Mouse (Mus musculus): ENCODE data around the gene Suv39h2.

Gene Suv39h2

GRCm38 (mm10) chr2:3474861-3475283, at the start of gene Suv39h2:
Suv39h2 (minus strand) TSS chr2:3475031.
- DNase-seq (ENCODE audit: low read depth), result peak; percentile 99

DNA sequence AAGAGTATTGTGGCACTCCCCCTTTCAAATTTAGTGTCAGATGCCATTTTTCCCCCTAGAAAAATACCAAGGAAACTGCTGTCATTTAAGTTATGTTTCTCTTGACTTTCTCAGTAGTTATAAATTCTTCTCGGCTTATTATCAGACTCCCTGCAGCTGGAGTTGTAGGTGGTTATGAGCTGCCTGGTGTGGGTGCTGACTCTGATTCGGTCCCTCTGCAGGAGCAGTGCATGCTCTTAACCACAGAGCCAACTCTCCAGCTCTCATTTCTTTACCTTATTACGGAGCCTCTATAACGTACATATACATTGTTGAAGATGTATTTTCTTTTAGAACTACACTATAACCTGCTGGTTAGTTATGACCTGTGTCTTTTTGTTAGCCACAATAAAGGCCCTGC, 47.7 kb upstream of the Suv39h2 start:
- no peak for DNase-seq (ENCODE audit: low read depth)

DNA sequence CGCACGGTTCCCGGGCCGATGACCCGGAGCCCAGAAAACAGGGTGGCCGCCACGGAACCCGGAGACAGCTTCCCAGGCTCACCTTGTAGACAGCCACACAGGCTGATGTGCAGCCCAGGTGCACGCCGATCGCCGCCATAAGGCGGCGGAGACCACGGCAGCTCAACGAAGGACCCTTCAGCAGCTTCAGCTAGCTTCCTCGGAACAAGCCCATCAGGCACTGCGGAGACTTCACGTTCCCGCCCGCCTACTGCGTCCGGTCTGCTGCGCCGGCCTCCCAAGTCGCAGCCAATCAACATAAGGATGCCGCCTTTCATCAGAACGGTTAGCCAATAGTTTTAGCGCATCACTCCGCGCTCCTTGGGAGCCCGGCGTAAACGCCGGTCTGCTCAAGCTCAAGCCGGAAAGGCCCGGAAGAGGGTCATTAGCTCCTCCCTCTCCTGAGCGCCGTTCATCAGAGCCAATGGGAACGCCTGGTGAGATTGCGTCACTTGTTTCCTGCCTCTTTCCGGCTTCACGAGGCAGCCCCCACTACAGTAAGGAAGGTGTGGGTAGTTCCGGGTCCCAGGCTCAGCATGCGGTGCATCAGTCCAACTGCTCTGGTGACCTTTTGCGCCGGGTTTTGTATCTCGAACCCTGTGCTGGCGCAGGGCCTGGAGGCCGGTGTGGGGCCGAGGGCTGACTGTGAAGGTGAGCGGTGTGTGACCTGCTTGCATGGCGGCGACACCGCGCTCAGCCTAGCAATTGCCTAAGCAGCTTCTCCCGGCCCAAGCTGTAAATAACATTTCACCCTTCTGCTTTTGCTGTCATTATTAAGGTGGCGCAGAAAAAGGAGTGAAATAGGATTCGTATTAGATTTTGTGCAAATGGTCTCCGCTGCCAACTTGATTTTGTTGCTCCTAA, 38.0 kb upstream of the Suv39h2 start, which contains the start of the genes Gm45902, Hspa14 and Cdnf:
Gene Gm45902 (minus strand): TSS at position 239 of the 903 bp plus-strand sequence.
Gene Hspa14 (minus strand): TSS at position 263 of the 903 bp plus-strand sequence.
Gene Cdnf (plus strand): TSS at position 479 of the 903 bp plus-strand sequence.
- peak; percentile 98 for DNase-seq (ENCODE audit: low read depth)

DNA sequence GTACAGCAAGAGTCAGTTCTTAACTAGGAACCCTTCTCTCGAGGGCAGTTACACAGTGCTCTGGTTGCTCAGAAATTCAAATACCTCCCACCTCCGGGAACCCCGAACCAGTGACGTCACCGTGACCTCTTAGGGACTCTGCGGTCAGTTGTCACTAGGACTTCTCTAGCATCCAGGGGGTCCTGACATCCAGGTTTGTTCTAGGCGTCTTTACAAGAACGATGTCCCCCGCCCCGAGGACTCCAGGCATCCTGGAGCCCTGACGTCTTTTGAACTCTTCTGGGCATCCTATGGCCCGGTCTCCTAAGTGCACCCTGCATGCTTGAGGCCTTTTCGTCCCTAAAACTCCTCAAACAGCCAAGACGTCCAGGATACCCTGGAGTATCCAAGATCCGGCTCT, 37.2 kb upstream of the Suv39h2 start:
- DNase-seq (ENCODE audit: low read depth), result peak; percentile 45

DNA sequence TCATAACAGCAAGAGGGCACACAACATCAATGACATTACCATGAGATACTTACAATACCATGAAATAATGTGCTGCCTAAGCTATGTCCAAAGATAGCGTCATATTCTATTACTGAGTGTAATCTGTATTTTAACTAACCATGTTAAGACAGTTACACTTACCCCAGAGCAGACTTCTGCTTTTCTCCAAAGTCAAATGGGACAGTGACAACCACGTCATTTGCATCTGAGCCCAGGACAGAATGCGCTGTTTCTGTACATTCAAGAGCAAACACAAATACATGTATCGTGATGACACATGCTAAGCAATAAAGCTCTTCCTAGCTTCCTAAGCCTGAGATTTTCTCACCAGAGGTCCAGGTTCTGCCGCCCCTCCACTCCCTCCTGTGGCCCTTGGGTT, 26.1 kb upstream of the Suv39h2 start:
- no peak for DNase-seq (ENCODE audit: low read depth)

DNA sequence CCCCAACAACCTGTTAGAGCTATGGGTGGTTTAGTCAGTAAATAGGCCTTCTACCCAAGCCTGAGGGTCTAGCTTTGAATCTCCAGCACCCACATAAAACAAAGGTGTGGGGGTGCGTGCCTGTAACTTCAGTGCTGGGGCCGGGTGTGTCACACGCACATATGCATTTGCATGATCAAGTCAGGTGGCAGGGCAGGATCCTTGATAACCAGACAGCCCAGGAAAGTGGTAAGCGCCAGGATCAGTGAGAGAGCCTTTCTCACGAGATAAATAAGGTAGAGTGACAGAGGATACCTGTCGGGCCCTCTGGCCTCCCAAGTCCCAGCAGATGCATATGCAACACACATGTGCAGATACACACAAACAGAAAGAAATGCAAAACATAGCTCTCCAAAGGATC, 24.7 kb upstream of the Suv39h2 start:
- no peak for DNase-seq (ENCODE audit: low read depth)

DNA sequence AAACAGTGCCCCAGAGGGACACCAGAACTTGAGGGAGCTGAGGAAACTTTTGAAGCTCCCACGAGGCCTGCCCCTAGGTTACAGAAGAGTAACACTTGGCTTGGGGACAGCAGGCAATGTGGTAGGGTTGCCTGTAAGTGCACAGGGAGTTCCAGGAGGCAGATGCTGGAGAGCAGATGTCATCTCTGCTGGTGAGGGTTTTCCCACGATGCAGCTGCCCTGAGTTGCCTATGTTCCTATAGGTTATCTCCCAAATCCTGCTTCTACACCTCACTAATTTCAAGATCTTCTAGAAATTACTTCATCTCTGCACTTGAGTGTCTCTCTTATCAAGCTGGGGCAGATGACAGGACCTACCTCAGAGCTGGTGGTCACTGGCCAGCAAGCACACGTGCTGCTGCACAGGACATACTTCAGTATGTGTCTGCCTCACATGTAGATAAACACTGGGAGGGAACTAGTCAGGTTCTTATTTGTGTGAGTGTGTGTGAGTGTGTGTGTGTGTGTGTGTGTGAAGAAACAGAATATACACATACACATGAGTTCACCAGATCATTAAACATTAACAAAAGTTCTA, 19.1 kb upstream of the Suv39h2 start:
- DNase-seq (ENCODE audit: low read depth), result no peak

GRCm38 (mm10) chr2:3489816-3490215, 15.0 kb upstream of the Suv39h2 start:
- DNase-seq (ENCODE audit: low read depth), result no peak

GRCm38 (mm10) chr2:3480239-3480638, 5.4 kb upstream of the Suv39h2 start:
- DNase-seq (ENCODE audit: low read depth), result peak; percentile 14

DNA sequence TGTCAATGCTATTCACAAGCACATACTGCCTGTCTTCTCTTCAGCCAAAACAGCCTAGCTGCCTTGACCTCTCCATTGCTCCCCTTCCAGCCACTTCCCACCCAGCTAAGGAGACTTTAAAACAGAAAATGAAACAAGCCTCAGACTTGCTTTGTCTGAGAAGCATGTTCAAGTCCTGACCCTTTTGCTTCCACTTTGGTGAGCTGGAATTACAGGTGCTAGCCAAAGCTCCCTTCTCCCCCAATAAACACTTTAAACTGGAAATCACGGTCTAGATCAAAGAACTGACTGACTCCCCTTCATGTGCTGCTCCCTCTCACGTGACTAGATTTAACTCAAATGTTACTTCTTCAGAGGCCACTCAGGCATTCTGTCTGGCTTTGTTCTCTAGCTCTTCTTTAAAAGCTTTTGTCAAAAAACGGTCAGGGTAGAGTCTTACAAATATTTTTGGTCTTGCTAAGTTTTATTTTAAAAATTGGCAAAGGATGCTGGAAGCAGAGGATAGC, 968 bp upstream of the Suv39h2 start:
- DNase-seq (ENCODE audit: low read depth), result peak; percentile 23

DNA sequence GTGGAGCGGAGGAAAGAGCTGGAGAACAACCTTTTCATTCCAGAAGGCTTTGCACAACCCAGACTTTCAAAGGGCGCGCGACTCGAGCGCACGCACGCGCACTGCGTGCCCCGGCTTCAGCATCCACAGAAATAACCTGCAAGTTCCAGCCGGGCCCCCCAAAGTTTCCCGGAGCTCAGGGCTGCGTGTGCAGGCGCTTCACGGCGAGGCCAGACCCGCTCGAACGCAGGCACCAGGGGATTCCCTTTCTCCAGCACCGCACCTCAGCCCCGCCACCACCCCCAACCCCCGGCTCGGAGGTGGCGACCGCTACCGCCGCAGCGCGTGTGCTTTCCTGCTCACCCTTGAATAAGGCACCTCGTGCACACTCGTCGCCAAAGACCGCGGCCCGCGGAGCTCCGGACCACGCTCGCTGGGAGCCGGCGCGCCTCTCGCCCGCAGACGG, 448 bp downstream of the Suv39h2 start:
- peak; percentile 81 for DNase-seq (ENCODE audit: low read depth)

DNA sequence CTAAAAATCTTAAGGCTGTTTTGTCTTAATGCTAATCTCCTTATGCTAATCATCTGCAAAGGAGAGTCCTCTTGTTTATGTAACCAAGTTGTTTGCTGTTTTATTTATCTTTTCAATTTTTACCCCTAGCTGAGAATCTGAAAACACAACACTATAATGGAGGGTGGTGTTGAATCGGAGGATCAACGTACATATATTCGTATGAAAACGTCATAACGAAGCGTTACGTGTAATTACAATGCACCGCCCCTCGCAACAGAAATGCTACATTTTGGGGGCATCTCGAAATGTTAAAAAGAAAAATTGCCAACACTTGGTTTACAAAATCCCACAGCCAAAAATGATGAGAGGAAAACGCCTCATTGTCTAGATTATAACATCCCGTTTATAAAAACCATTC, 940 bp downstream of the Suv39h2 start:
- DNase-seq (ENCODE audit: low read depth), result no peak

DNA sequence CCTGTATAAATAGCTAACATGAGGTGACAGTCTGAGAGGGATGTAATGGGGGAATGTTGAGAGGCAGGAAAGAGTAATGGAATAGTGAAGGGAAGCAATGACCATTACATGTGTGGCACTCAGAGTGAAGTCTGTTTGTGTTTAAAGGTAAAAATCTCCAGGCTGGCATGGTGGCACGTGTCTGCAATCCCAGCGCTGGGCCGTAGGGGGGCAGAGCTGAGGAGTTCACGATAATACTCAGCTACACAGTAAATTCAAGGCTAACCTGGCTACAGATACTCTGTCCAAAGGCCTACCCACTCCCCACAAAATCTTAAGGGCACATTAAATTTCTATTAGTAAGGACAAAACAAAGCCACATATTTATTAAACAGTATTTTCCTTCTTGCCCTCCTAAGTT, 18.2 kb downstream of the Suv39h2 start:
- DNase-seq (ENCODE audit: low read depth), result no peak

DNA sequence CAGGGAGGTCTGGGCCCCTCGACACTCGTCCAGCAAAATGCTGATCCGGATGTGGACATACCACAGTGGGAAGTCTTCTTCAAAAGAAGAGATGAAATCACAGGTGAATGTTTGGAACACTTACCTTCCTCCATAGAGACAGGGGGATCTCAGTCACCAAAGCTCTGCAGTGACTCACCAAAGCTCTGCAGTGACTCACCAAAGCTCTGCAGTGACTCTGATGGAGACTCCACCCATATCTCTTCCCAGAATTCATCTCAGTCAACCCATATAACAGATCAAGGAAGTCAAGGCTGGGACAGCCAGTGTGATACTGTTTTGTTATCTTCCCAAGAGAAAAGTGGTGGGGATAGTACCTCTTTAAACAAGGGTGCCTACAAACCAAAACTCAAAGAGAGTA, 21.7 kb downstream of the Suv39h2 start:
- DNase-seq (ENCODE audit: low read depth), result peak; percentile 11

DNA sequence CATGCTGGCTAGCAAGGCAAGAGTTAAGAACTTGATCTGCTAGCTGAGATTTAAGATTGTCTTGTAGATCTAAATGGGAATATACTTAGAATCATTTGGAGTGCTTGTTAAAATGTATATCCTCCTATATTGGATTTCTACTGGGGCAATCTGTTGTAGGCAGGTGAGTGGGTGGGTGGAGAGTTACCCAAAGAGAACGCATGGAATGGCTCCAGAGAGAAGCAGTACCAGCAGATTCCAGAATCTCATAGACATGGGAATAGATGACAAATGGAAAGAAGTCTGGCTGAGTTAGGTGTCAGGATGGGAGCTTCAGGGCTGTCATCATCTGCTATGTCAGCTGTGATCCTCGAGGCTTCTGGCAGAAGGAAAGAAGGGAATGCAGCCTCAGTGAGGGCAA, 25.4 kb downstream of the Suv39h2 start:
- DNase-seq (ENCODE audit: low read depth), result no peak

DNA sequence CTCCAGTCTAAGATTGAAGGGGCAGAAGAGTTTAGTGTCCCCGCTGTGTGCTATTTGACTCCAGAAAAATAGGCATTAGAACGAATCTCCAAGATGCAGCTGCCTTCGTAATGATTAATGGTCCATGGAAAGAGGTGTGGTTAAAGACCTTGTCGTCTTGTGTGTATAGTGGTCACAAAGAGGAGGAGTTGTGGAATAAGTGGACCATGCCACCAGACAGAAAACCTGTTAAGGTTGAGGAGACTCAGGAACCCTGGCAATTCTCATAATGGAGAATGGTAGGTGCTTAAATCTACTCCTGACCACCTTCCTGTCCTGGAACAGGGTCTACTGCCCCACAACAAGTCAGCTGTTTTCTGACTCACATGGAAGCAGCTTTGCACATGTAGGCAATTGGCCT, 28.8 kb downstream of the Suv39h2 start:
- DNase-seq (ENCODE audit: low read depth), result no peak

DNA sequence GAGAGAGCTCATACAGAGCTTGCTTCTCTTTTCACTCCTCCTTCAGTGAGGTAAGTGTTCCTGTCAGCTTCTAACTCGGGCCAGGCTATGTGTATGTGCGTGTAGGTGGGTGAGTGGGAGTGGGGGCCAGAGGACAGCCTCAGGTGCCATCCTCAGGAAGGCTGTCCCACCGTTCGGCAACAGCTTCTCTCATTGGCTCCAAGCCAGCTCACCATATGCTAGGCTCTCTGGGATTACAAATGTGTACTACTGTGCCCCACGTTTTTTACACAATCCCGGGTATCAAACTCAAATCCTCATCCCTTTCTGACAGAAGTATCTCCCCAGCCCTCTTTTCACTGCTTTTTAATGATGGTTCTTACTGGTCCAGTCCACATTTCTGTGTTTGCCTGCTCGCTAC, 30.6 kb downstream of the Suv39h2 start:
- DNase-seq (ENCODE audit: low read depth), result no peak

DNA sequence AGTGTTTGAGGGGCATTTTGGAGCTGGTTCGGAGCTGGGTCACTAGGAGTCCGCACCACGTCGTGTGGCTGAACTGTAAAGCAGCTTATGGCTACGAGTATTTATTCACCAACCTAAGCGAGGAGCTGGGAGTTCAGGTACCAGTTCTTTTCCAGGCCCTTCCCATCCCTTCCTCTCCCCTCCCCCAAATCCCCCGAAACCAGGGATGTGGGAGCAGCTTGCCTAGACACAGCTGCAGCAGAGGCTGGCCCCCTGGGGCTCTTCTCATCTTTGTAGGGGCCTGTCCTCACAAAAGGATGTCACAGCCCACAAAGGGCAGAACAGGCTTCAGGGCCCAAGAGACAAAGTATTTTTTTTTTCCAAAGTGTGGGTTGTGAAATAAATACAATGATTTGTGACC, 36.9 kb downstream of the Suv39h2 start:
- no peak for DNase-seq (ENCODE audit: low read depth)

DNA sequence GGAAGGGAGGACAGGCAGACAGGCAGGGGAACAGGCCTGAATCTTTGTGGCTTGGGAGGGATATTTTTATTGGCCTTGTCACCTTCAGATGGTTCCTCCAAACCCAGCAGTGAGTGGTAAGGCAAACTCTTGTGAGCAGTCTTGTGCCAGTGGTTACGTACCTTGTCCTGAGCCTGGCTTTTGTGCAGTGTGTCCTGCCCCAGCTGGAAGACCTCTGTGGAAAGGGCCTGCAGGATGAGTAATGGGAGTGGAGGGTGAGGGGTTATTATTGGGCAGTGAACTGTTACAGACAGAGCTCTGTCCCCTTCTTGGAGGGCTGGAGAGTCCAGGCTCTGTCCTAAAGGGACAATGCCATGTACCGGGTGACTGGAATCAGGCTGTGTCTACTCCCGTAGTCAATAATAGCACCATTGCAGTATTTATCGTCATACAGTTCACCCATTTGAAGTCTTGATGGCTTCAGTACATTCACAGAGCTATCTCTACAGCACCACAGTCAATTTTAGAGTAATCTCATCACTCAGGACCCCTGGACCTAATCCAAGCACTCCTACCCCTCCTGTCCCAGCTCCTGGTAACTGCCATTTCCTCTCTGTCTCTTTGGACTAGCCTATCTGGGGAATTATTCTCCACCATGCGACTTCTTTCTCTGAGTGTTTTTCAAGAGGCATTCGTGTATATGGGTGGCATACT, 39.3 kb downstream of the Suv39h2 start:
- no peak for DNase-seq (ENCODE audit: low read depth)

DNA sequence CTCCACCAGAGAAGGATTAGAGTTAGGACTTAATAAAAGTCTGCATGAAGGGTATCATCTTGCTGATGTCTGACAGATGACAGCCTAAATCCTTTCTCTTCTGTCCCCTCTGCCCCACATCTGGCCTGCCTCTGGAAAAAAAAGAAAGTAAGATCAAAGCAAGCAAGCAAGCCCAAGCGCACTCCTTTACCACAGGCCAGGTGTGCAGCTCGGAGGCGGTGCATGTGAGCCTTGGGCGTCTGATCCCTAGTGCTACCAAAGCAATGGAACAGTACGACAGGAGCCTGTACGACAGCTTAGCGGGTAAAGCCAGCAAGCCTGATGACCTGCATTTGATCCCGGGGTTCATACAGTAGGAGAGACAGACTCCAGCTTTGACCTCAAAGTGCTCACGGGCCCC, 43.9 kb downstream of the Suv39h2 start:
- no peak for DNase-seq (ENCODE audit: low read depth)

DNA sequence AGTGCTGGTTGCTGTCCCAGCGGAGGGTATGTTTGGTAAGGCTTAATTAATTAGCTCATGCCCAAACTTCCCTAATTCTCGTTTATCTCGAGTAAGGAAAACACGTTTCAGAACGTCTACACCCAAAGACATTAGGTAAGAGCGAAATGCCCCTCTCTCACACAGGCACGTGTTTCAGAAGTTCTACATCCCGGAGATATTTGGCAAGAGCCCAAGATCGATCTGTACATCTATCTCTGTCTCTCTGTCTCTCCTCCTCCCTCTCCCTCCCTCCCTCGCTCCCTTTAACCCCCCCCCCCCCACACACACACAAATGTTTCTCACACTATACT, 50.3 kb downstream of the Suv39h2 start:
- no peak for DNase-seq (ENCODE audit: low read depth)

- DNase-seq (ENCODE audit: low read depth), result peak; percentile 92
These were observed 50.8 kb downstream of the Suv39h2 start, which contains the start of gene Dclre1c for GRCm38 (mm10) chr2:3423841-3424578. Dclre1c (plus strand) TSS chr2:3424131.

All from NIH3T3 (cell line).